Mouse (Mus musculus): ENCODE measurements around the gene Gm17467.
"Not testable (repeated sequence)": the region's sequence is repeated elsewhere in the genome, so short reads cannot be mapped to it uniquely, and the experiment has no call there.

The Gm17467 gene

DNA sequence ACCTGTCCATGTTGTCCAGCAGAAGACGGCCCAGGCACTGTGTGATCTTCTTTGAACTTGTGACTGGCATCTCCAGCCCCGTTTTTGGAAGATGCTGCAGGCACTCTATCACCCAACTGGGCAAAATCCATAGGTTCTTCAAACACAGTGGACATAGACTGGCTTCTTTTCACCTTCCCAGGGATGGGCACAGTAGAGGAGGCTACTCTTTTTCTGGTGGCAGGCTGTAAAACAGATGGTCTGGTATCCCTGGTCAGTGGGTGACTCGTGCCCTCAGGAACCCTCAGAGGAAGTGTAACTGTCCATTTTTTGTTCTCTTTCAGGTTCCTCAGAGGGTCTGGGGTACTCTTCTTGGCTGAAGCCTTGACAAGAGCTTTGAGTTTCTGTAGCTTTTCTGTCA is at the start of gene Gm17467:
TSS of gene Gm17467 (minus strand) at position 101 of the 400 bp plus-strand sequence.
- DNase-seq (ENCODE audit: low spot score in 2 of 2): not testable (repeated sequence)

Measured in left cerebral cortex, adult 9 months (tissue).